13 mouse cellular contexts compared by ENCODE assay signal in the genomic region with DNA sequence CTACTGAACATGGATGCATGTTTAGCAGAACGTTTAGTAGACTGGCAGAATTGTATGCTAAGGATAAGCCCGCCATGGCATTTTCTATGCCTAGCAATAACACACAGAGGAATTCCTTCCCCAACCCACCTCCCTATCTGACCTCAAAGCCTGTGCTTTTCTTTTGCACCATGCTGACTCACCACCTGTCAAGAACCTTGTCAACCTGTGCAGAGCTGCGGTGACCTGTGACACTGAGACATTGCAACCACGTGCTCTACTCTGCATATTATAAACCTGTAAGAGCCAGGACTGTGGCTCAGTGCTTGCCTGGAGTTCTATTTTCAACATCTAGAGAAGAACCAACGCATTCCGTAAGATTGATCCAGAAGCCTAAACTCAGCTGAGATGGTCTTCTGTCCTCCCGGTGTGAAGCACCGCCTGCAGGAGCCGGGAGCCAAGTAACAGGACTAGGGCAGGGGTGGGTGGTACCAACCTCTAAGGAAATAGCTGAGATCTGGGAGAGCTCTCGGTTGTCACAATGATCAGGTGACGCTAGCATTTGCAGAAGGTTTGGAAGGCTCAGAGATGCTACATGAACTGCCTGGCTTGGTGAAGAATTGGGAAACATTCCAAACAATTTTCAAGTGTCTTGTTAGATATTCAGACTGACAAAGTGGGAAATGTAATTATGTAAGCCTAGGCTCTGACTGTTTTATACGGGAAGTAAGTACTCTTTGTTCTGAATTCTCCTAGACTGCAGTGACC. TPM values are rescaled to one million over a fixed set of nuclear protein-coding genes. Genes with fewer than 3 reads are reported as not detected.
DNase-seq lines count a peak whose midpoint lies in the region; ATAC-seq lines count a peak whose summit lies in the region.
"Had no signal": no experiment of that assay in that cellular context is flagged by ENCODE, and none has a peak within 500 bp of the region (broad histone marks: within the 10 kb centered on the region; RNA-seq: fewer than 3 reads in every experiment).

No protein-coding gene starts in this region.

- H3K4me1 ChIP-seq in heart, embryonic 14.5 days (ENCODE audit: control insufficient read depth in 2 of 2, insufficient read depth in 2 of 2, low read length in 2 of 2): peaks cover 27 to 61% of the 10 kb centered on the region in 2 experiments

- intact Hi-C loops in heart, postnatal 10 days (cut with DNase I): loop anchor here (5.0 kb wide), 1 partner anchor 35 kb away; no protein-coding TSS in a partner anchor

- WGBS in heart, embryonic 14.5 days: 31% methylated on average over 12 of the region's 12 CpGs

- no peak overlapping the region; the same call in 1 of the 2 replicates for H3K9ac ChIP-seq in heart, embryonic 14.5 days (ENCODE audit: low read length)

- H3K4me2 ChIP-seq in heart, embryonic 14.5 days (ENCODE audit: low read length): peak overlapping the region; percentile 5; the same call in 1 of the 2 replicates

- peak overlapping the region; percentile 41 to 44; a peak in 2 of 4 replicates for H3K27ac ChIP-seq in heart, embryonic 14.5 days (replicated peaks in 1 of 2; ENCODE audit: control insufficient read depth in 1 of 2, insufficient read depth in 1 of 2, low read depth in 2 of 2, low read length in 2 of 2)
- H3K27ac ChIP-seq: forebrain, embryonic 10.5 days; macrophage had no signal

- no peak for DNase-seq in heart, postnatal 10 days
- peak; percentile 32 to 39 for DNase-seq in right cerebral cortex, adult 2 months (ENCODE audit: low spot score in 2 of 2)
- DNase-seq in right cerebral cortex, postnatal 4 days: no peak
- DNase-seq in cerebellum, postnatal 25 days: peak; percentile 35 to 48
- DNase-seq in left cerebral cortex, adult 11 months (ENCODE audit: low spot score): no peak
- no peak for DNase-seq in frontal cortex, postnatal 25 days (ENCODE audit: low spot score in 2 of 2)
- DNase-seq: gastrocnemius, postnatal 36 days; layer of hippocampus, postnatal 36 days; thymus, postnatal 14 days had no signal

- H3K9me3 ChIP-seq in heart, embryonic 14.5 days (ENCODE audit: control insufficient read depth, low read length): no peaks in the 10 kb centered on the region
- H3K9me3 ChIP-seq: forebrain, embryonic 10.5 days had no signal

- no peak overlapping the region for H3K4me3 ChIP-seq in heart, embryonic 14.5 days (ENCODE audit: control insufficient read depth in 1 of 2, insufficient read depth in 1 of 2, low read depth in 1 of 2, low read length in 2 of 2)
- H3K4me3 ChIP-seq: forebrain, embryonic 10.5 days had no signal

- H3K27me3 ChIP-seq in heart, embryonic 14.5 days (ENCODE audit: control insufficient read depth, insufficient read depth, low read length): no peaks in the 10 kb centered on the region

- no peaks in the 10 kb centered on the region for H3K36me3 ChIP-seq in heart, embryonic 14.5 days (ENCODE audit: control insufficient read depth, insufficient read depth, low read length)
- H3K36me3 ChIP-seq: forebrain, embryonic 10.5 days had no signal

- ATAC-seq in heart, embryonic 14.5 days (ENCODE audit: insufficient number of reproducible peaks, insufficient read depth, low FRiP score, low read depth): no peak
- ATAC-seq: inflammation-experienced regulatory T-cells, adult 6 months had no signal

RNA-seq across cellular contexts. Expression of a gene that starts 18.8 kb away (rescaled TPM):
- 2.9 and 4.1 TPM in 2 replicates for polyA plus RNA-seq in heart, embryonic 14.5 days (2014; fragmentation: Nextera tagmentation; extraction: Ambion mirVana)
- 1 to 10 TPM; 3.8 to 5.4 TPM for total RNA-seq in heart, postnatal 10 days (2021)
- polyA plus RNA-seq: inflammation-experienced regulatory T-cells, adult 6 months; macrophage had no signal

Comparison
In these comparisons a context has a peak if more than half of its experiments do, and no peak if none do; other contexts are left out.
1. DNase-seq: peak in right cerebral cortex, adult 2 months (2 of 2) and cerebellum, postnatal 25 days (2 of 2); none in heart, postnatal 10 days (0 of 2), right cerebral cortex, postnatal 4 days (single experiment), left cerebral cortex, adult 11 months (single experiment) and frontal cortex, postnatal 25 days (0 of 2).